Mouse (Mus musculus) brain, embryonic 14.5 days (tissue): ENCODE measurements around the gene Pf4.

Experiments used
- CTCF ChIP-seq: fragments of 200-500 bp; IDR thresholded peaks from 2 replicates; pipeline ENCODE4 v1.5.1; 2012; ENCODE audit warnings: inconsistent platforms, mild to moderate bottlenecking, moderate library complexity, borderline replicate concordance; ENCODE audit not compliant: insufficient read depth, insufficient read length; ENCODE audit errors: extremely low read depth
- POLR2A ChIP-seq: fragments of 200-500 bp; IDR thresholded peaks from 2 replicates; pipeline ENCODE4 v1.6.1; 2012; ENCODE audit warnings: mild to moderate bottlenecking, inconsistent platforms, borderline replicate concordance; ENCODE audit not compliant: poor library complexity, insufficient read depth, insufficient read length, severe bottlenecking; ENCODE audit errors: extremely low read depth

GRCm38 (mm10) chr5:90760844-90761243 lies 11.4 kb upstream of the Pf4 start:
- no peak for TF ChIP-seq POLR2A
- no peak for TF ChIP-seq CTCF
